Mouse (Mus musculus) erythroblast, adult 5-6 weeks (primary cell): ENCODE results near the gene Heg1. TPM values are rescaled to one million over a fixed set of nuclear protein-coding genes. Genes with fewer than 3 reads are reported as not detected.
A peak's percentile ranks its signal among the peaks of the same experiment; 100 is the strongest.

Experiments
- ATAC-seq: replicated peaks from 2 replicates; pipeline ENCODE4 v1.8.0; 2016; ENCODE audit warnings: moderate number of reproducible peaks, mild to moderate bottlenecking, moderate TSS enrichment, inconsistent platforms; ENCODE audit not compliant: poor library complexity, low FRiP score, severe bottlenecking
- total RNA-seq, 2 experiments: library from RNA; stranded (forward) in 1 of 2; stranded (reverse) in 1 of 2; fragments of 150-400 nt in 1 of 2; fragments of 200-764, 138-1000 nt in 1 of 2; gene quantifications; 2 replicates each; pipeline versions ENCODE4 v1.2.3 to v1.2.4; 2015 to 2017; ENCODE audit warnings: low replicate concordance in 2 of 2

The Heg1 gene
- total RNA-seq, 2 experiments from 2014 or later = 3.7 to 6.4 TPM

- ATAC-seq = no peak
Observed at GRCm38 (mm10) chr16:33738949-33739719, 55.0 kb downstream of the Heg1 start.

- no peak for ATAC-seq
Observed at GRCm38 (mm10) chr16:33739802-33740201, 55.6 kb downstream of the Heg1 start.

- ATAC-seq = no peak
Observed at GRCm38 (mm10) chr16:33740416-33740815, 56.2 kb downstream of the Heg1 start.

GRCm38 (mm10) chr16:33741795-33742194 is 57.6 kb downstream of the Heg1 start:
- ATAC-seq = no peak

- ATAC-seq = no peak
Observed at GRCm38 (mm10) chr16:33742233-33742632, 58.1 kb downstream of the Heg1 start.

- ATAC-seq = no peak
Observed at GRCm38 (mm10) chr16:33744622-33745419, 60.7 kb downstream of the Heg1 start.

GRCm38 (mm10) chr16:33745457-33745856 is 61.3 kb downstream of the Heg1 start:
- ATAC-seq = no peak

GRCm38 (mm10) chr16:33746074-33746676 is 62.0 kb downstream of the Heg1 start:
- no peak for ATAC-seq

- ATAC-seq = no peak
Observed at GRCm38 (mm10) chr16:33747346-33747954, 63.3 kb downstream of the Heg1 start.

- ATAC-seq = no peak
Observed at GRCm38 (mm10) chr16:33747994-33748393, 63.8 kb downstream of the Heg1 start.

GRCm38 (mm10) chr16:33751152-33751551 is 67.0 kb downstream of the Heg1 start:
- ATAC-seq = peak; percentile 57; the same call in 1 of the 2 replicates

GRCm38 (mm10) chr16:33751590-33751989 is 67.4 kb downstream of the Heg1 start:
- 0 out of 2 replicates have a peak, but pooled peaks have one; percentile 39 for ATAC-seq

GRCm38 (mm10) chr16:33752904-33753578 is 68.9 kb downstream of the Heg1 start:
- ATAC-seq = no peak

GRCm38 (mm10) chr16:33755293-33755692 is 71.1 kb downstream of the Heg1 start:
- 0 out of 2 replicates have a peak, but pooled peaks have one; percentile 32 for ATAC-seq

- ATAC-seq = peak; percentile 86
Observed at GRCm38 (mm10) chr16:33755961-33756360, 71.8 kb downstream of the Heg1 start.

GRCm38 (mm10) chr16:33756396-33756795 is 72.2 kb downstream of the Heg1 start:
- peak; percentile 55; the same call in 1 of the 2 replicates for ATAC-seq

- ATAC-seq = no peak
Observed at GRCm38 (mm10) chr16:33759207-33759606, 75.0 kb downstream of the Heg1 start.

GRCm38 (mm10) chr16:33760542-33760941 is 76.4 kb downstream of the Heg1 start:
- no peak for ATAC-seq

- no peak for ATAC-seq
Observed at GRCm38 (mm10) chr16:33760996-33761395, 76.8 kb downstream of the Heg1 start.
